Mouse (Mus musculus) mouse embryonic stem cell (cell line): ENCODE measurements at regions not wholly inside any gene's neighbourhood (a gene's known extent, or its start where the extent isn't known, plus 50 kb on each side); places are given as distances from the start of the nearest gene placed in this dataset.

Experiments used
- in situ Hi-C, 2 experiments: fragments of 300-500 bp; cut with MboI; formaldehyde crosslinking; loops; 1 replicate in 1 of 2; 3 replicates in 1 of 2; pipeline ENCODE4 v1.14.3; 2019 to 2020; ENCODE audit warnings: low sequenced_read_pairs in 2 of 2, low pct_unique_long_range_greater_than_20kb in 1 of 2, mixed read lengths in 1 of 2; ENCODE audit not compliant: unreplicated experiment in 1 of 2

- in situ Hi-C loops: no loop called here
Measured at GRCm38 (mm10) chr1:184447161-184447667, 285.2 kb downstream of the Hlx start.

GRCm38 (mm10) chr1:184444189-184444588 lies 288.2 kb downstream of the Hlx start:
- in situ Hi-C loops: no loop called here

- in situ Hi-C loops: no loop called here
Measured at GRCm38 (mm10) chr1:184442701-184443100, 289.7 kb downstream of the Hlx start.

GRCm38 (mm10) chr1:184441005-184441557 lies 291.3 kb downstream of the Hlx start:
- in situ Hi-C loops: no loop called here

GRCm38 (mm10) chr1:184439506-184439905 lies 292.9 kb downstream of the Hlx start:
- in situ Hi-C loops: no loop called here

GRCm38 (mm10) chr1:184436387-184436786 lies 296.0 kb downstream of the Hlx start:
- in situ Hi-C loops: no loop called here

- in situ Hi-C loops: no loop called here
Measured at GRCm38 (mm10) chr1:184428612-184429011, 303.8 kb downstream of the Hlx start.

GRCm38 (mm10) chr1:184428035-184428434 lies 304.4 kb downstream of the Hlx start:
- in situ Hi-C loops: no loop called here

GRCm38 (mm10) chr1:184425694-184426093 lies 306.7 kb downstream of the Hlx start:
- in situ Hi-C loops: no loop called here

- in situ Hi-C loops: no loop called here
Measured at GRCm38 (mm10) chr1:184424035-184424434, 308.4 kb downstream of the Hlx start.

GRCm38 (mm10) chr1:184412596-184412995 lies 319.8 kb downstream of the Hlx start:
- in situ Hi-C loops: no loop called here

- in situ Hi-C loops: no loop called here
Measured at GRCm38 (mm10) chr1:184411066-184411465, 321.4 kb downstream of the Hlx start.

- in situ Hi-C loops: no loop called here
Measured at GRCm38 (mm10) chr1:184409986-184410385, 322.4 kb downstream of the Hlx start.

- in situ Hi-C loops: no loop called here
Measured at GRCm38 (mm10) chr1:184402985-184403384, 329.4 kb downstream of the Hlx start.

- in situ Hi-C loops: no loop called here
Measured at GRCm38 (mm10) chr1:184395215-184395614, 337.2 kb downstream of the Hlx start.

GRCm38 (mm10) chr1:184394559-184395194 lies 337.7 kb downstream of the Hlx start:
- in situ Hi-C loops: no loop called here

GRCm38 (mm10) chr1:184384088-184384823 lies 348.2 kb downstream of the Hlx start:
- in situ Hi-C loops: no loop called here

GRCm38 (mm10) chr1:184378665-184379064 lies 344.6 kb upstream of the 1700056E22Rik start:
- in situ Hi-C loops: no loop called here

- in situ Hi-C loops: no loop called here
Measured at GRCm38 (mm10) chr1:184365026-184365425, 330.9 kb upstream of the 1700056E22Rik start.

GRCm38 (mm10) chr1:184358226-184358568 lies 324.1 kb upstream of the 1700056E22Rik start:
- in situ Hi-C loops: no loop called here
